Mouse (Mus musculus): ENCODE results near the gene 2610507B11Rik. TPM values are rescaled to one million over a fixed set of nuclear protein-coding genes. Genes with fewer than 3 reads are reported as not detected.

Gene 2610507B11Rik
- total RNA-seq, 2 experiments from 2014 or later: 23.6 to 36.3 TPM

GRCm38 (mm10) chr11:78332676-78333075 is 71.1 kb downstream of the 2610507B11Rik start:
- ATAC-seq (replicated peaks; ENCODE audit: low FRiP score, poor library complexity, severe bottlenecking): no peak

GRCm38 (mm10) chr11:78333992-78334391 is 72.4 kb downstream of the 2610507B11Rik start:
- ATAC-seq (replicated peaks; ENCODE audit: low FRiP score, poor library complexity, severe bottlenecking): no peak

GRCm38 (mm10) chr11:78337040-78337439 is 75.5 kb downstream of the 2610507B11Rik start:
- ATAC-seq (replicated peaks; ENCODE audit: low FRiP score, poor library complexity, severe bottlenecking): no peak

Other genes starting within 250 kb of the 2610507B11Rik start
- gene Dhrs13, start 229.5 kb upstream of the 2610507B11Rik start, total RNA-seq (2015; ENCODE audit: low replicate concordance): 3.1 and 6.0 TPM in 2 replicates
- gene Dhrs13, start 229.5 kb upstream of the 2610507B11Rik start, total RNA-seq (2017; ENCODE audit: low replicate concordance): 1.5 and 3.6 TPM in 2 replicates
- gene Flot2, start 223.8 kb upstream of the 2610507B11Rik start, total RNA-seq (2015; ENCODE audit: low replicate concordance): 14.2 and 31.5 TPM in 2 replicates
- 22.5 and 24.7 TPM in 2 replicates for gene Flot2, start 223.8 kb upstream of the 2610507B11Rik start, total RNA-seq (2017; ENCODE audit: low replicate concordance)
- gene Eral1, start 181.4 kb upstream of the 2610507B11Rik start, total RNA-seq (2015; ENCODE audit: low replicate concordance): 3.7 and 7.7 TPM in 2 replicates
- 3.9 and 7.0 TPM in 2 replicates for gene Eral1, start 181.4 kb upstream of the 2610507B11Rik start, total RNA-seq (2017; ENCODE audit: low replicate concordance)
- gene Fam222b, start 167.1 kb upstream of the 2610507B11Rik start, total RNA-seq (2015; ENCODE audit: low replicate concordance): 10.2 and 14.8 TPM in 2 replicates
- 1.4 and 3.7 TPM in 2 replicates for gene Fam222b, start 167.1 kb upstream of the 2610507B11Rik start, total RNA-seq (2017; ENCODE audit: low replicate concordance)
- 2.1 and 3.6 TPM in 2 replicates for gene Traf4, start 96.2 kb upstream of the 2610507B11Rik start, total RNA-seq (2015; ENCODE audit: low replicate concordance)
- gene Traf4, start 96.2 kb upstream of the 2610507B11Rik start, total RNA-seq (2017; ENCODE audit: low replicate concordance): 3.2 and 3.5 TPM in 2 replicates
- gene Nek8, start 85.1 kb upstream of the 2610507B11Rik start, total RNA-seq (2015; ENCODE audit: low replicate concordance): 9.6 and 12.1 TPM in 2 replicates
- 5.7 and 16.7 TPM in 2 replicates for gene Nek8, start 85.1 kb upstream of the 2610507B11Rik start, total RNA-seq (2017; ENCODE audit: low replicate concordance)
- gene Tlcd1, start 85.0 kb upstream of the 2610507B11Rik start, total RNA-seq (2015; ENCODE audit: low replicate concordance): 69.0 and 77.1 TPM in 2 replicates
- 96.9 and 181 TPM in 2 replicates for gene Tlcd1, start 85.0 kb upstream of the 2610507B11Rik start, total RNA-seq (2017; ENCODE audit: low replicate concordance)
- 792 and 815 TPM in 2 replicates for gene Rpl23a, start 78.2 kb upstream of the 2610507B11Rik start, total RNA-seq (2015; ENCODE audit: low replicate concordance)
- 585 and 685 TPM in 2 replicates for gene Rpl23a, start 78.2 kb upstream of the 2610507B11Rik start, total RNA-seq (2017; ENCODE audit: low replicate concordance)
- 7.9 TPM in 1 of 2 replicates, not detected in the other for gene Rab34, start 73.3 kb upstream of the 2610507B11Rik start, total RNA-seq (2015; ENCODE audit: low replicate concordance)
- 1.3 and 9.9 TPM in 2 replicates for gene Rab34, start 73.3 kb upstream of the 2610507B11Rik start, total RNA-seq (2017; ENCODE audit: low replicate concordance)
- 1.5 TPM in 1 of 2 replicates, not detected in the other for gene Proca1, start 68.4 kb upstream of the 2610507B11Rik start, total RNA-seq (2015; ENCODE audit: low replicate concordance)
- gene Proca1, start 68.4 kb upstream of the 2610507B11Rik start, total RNA-seq (2017; ENCODE audit: low replicate concordance): not detected in 2 replicates
- 18.8 and 19.4 TPM in 2 replicates for gene Sdf2, start 16.0 kb upstream of the 2610507B11Rik start, total RNA-seq (2015; ENCODE audit: low replicate concordance)
- 16.7 and 25.2 TPM in 2 replicates for gene Sdf2, start 16.0 kb upstream of the 2610507B11Rik start, total RNA-seq (2017; ENCODE audit: low replicate concordance)
- 9.0 and 14.8 TPM in 2 replicates for gene Supt6, start 15.8 kb upstream of the 2610507B11Rik start, total RNA-seq (2015; ENCODE audit: low replicate concordance)
- gene Supt6, start 15.8 kb upstream of the 2610507B11Rik start, total RNA-seq (2017; ENCODE audit: low replicate concordance): 17.5 and 22.7 TPM in 2 replicates
- not detected in 2 replicates for gene BC030499, start 29.1 kb downstream of the 2610507B11Rik start, total RNA-seq (2015; ENCODE audit: low replicate concordance)
- gene BC030499, start 29.1 kb downstream of the 2610507B11Rik start, total RNA-seq (2017; ENCODE audit: low replicate concordance): 0.43 TPM in 1 of 2 replicates, not detected in the other
- gene Spag5, start 39.8 kb downstream of the 2610507B11Rik start, total RNA-seq (2015; ENCODE audit: low replicate concordance): 12.3 and 20.3 TPM in 2 replicates
- 40.4 and 60.1 TPM in 2 replicates for gene Spag5, start 39.8 kb downstream of the 2610507B11Rik start, total RNA-seq (2017; ENCODE audit: low replicate concordance)
- not detected in 2 replicates for gene Aldoc, start 61.2 kb downstream of the 2610507B11Rik start, total RNA-seq (2015; ENCODE audit: low replicate concordance)
- gene Aldoc, start 61.2 kb downstream of the 2610507B11Rik start, total RNA-seq (2017; ENCODE audit: low replicate concordance): 0.28 TPM in 1 of 2 replicates, not detected in the other
- gene Pigs, start 66.7 kb downstream of the 2610507B11Rik start, total RNA-seq (2015; ENCODE audit: low replicate concordance): 3.3 and 10.0 TPM in 2 replicates
- 2.5 and 3.6 TPM in 2 replicates for gene Pigs, start 66.7 kb downstream of the 2610507B11Rik start, total RNA-seq (2017; ENCODE audit: low replicate concordance)
- 17.1 and 20.9 TPM in 2 replicates for gene Unc119, start 81.7 kb downstream of the 2610507B11Rik start, total RNA-seq (2015; ENCODE audit: low replicate concordance)
- 9.6 and 15.0 TPM in 2 replicates for gene Unc119, start 81.7 kb downstream of the 2610507B11Rik start, total RNA-seq (2017; ENCODE audit: low replicate concordance)
- not detected in 2 replicates for gene Foxn1, start 124.8 kb downstream of the 2610507B11Rik start, total RNA-seq (2015; ENCODE audit: low replicate concordance)
- gene Foxn1, start 124.8 kb downstream of the 2610507B11Rik start, total RNA-seq (2017; ENCODE audit: low replicate concordance): not detected in 2 replicates
- 1.0 TPM in 1 of 2 replicates, not detected in the other for gene Slc13a2, start 160.5 kb downstream of the 2610507B11Rik start, total RNA-seq (2015; ENCODE audit: low replicate concordance)
- not detected in 2 replicates for gene Slc13a2, start 160.5 kb downstream of the 2610507B11Rik start, total RNA-seq (2017; ENCODE audit: low replicate concordance)
- 1.3 TPM in 1 of 2 replicates, not detected in the other for gene Slc46a1, start 203.9 kb downstream of the 2610507B11Rik start, total RNA-seq (2015; ENCODE audit: low replicate concordance)
- gene Slc46a1, start 203.9 kb downstream of the 2610507B11Rik start, total RNA-seq (2017; ENCODE audit: low replicate concordance): 0.84 TPM in 1 of 2 replicates, not detected in the other
- not detected in 2 replicates for gene Sarm1, start 236.0 kb downstream of the 2610507B11Rik start, total RNA-seq (2015; ENCODE audit: low replicate concordance)
- not detected in 2 replicates for gene Sarm1, start 236.0 kb downstream of the 2610507B11Rik start, total RNA-seq (2017; ENCODE audit: low replicate concordance)
- not detected in 2 replicates for gene Vtn, start 237.3 kb downstream of the 2610507B11Rik start, total RNA-seq (2015; ENCODE audit: low replicate concordance)
- gene Vtn, start 237.3 kb downstream of the 2610507B11Rik start, total RNA-seq (2017; ENCODE audit: low replicate concordance): not detected in 2 replicates
- gene Sebox, start 241.7 kb downstream of the 2610507B11Rik start, total RNA-seq (2015; ENCODE audit: low replicate concordance): not detected in 2 replicates
- gene Sebox, start 241.7 kb downstream of the 2610507B11Rik start, total RNA-seq (2017; ENCODE audit: low replicate concordance): not detected in 2 replicates